Mouse (Mus musculus): ENCODE results near the gene 2410015M20Rik.

2410015M20Rik gene

DNA sequence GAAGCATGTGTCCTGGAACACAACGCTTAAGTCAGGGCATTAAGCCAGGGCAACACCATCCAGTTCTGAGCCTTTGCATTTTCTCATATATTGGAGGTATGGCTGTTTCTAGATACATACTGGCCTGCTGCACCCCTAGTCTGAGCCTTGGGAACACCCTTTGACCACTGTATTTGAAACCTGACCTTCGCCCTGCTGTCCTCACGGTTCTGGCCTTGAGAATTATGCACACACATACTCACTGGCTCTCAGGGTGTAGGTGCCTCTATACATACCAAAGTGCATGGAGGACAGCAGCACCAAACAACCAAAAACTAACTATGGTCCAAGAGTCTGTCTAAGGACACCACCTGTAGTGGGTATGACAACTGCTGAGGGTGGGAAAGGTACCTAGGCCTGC, 36.6 kb downstream of the 2410015M20Rik start:
- no peak for DNase-seq (ENCODE audit: low read depth, low spot score)

GRCm38 (mm10) chr17:56572154-56572553, 37.4 kb downstream of the 2410015M20Rik start:
- no peak for DNase-seq (ENCODE audit: low read depth, low spot score)

GRCm38 (mm10) chr17:56570287-56570686, 39.3 kb downstream of the 2410015M20Rik start:
- DNase-seq (ENCODE audit: low read depth, low spot score) = no peak

GRCm38 (mm10) chr17:56567370-56567769, 42.2 kb downstream of the 2410015M20Rik start:
- DNase-seq (ENCODE audit: low read depth, low spot score) = no peak

DNA sequence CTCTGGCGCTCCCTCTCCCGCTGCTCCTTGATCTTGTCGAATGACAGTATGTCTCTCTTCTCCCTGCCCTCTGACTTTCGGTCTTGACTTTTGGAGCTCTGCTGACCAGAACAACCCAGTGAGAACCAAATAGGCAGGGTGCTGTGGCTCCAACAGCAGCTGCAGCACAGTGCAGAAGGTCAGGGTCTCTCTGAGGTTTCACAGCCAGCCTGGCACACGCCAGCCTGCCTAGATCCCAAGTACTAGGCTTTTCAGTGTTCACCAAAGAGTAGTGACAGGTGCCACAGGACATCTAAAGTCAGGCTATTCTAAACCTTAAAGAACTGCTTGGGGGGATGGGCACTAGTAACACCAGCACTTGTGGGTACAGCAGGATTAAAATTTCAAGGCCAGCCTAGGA, 42.7 kb downstream of the 2410015M20Rik start:
- no peak for DNase-seq (ENCODE audit: low read depth, low spot score)

- DNase-seq (ENCODE audit: low read depth, low spot score) = no peak
Measured at GRCm38 (mm10) chr17:56566293-56566692, 43.3 kb downstream of the 2410015M20Rik start.

GRCm38 (mm10) chr17:56561866-56562265, 47.7 kb downstream of the 2410015M20Rik start:
- no peak for DNase-seq (ENCODE audit: low read depth, low spot score)

- no peak for DNase-seq (ENCODE audit: low read depth, low spot score)
Measured at GRCm38 (mm10) chr17:56560131-56560530, 49.4 kb downstream of the 2410015M20Rik start.

GRCm38 (mm10) chr17:56559386-56559785, 50.2 kb downstream of the 2410015M20Rik start:
- DNase-seq (ENCODE audit: low read depth, low spot score) = peak; percentile 41

DNA sequence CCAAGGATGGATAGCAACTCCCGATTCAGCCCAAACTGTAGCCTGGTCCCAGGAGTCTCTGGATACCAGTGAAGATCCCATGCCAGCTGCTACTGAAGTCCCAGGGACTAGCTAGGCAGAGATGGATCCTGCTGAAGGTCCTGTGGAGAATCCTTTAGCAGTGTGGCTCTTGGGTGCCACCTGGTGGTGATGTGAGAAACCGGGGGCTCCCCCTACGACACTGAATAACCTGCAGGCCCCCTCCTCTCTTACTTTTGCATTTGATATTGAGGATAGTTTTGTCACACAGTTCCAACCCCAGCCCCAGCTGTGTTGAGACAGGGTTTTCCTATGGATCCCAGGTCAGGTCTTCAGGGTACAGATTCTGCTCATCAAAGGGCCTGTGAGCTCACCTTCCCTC, 51.1 kb downstream of the 2410015M20Rik start:
- peak; percentile 77 for DNase-seq (ENCODE audit: low read depth, low spot score)
